Mouse (Mus musculus): ENCODE measurements around the gene Ifitm2. TPM values are rescaled to one million over a fixed set of nuclear protein-coding genes. Genes with fewer than 3 reads are reported as not detected.

Gene Ifitm2
- total and polyA plus RNA-seq, 3 experiments: 213 to 317 TPM; not detected in 1

DNA sequence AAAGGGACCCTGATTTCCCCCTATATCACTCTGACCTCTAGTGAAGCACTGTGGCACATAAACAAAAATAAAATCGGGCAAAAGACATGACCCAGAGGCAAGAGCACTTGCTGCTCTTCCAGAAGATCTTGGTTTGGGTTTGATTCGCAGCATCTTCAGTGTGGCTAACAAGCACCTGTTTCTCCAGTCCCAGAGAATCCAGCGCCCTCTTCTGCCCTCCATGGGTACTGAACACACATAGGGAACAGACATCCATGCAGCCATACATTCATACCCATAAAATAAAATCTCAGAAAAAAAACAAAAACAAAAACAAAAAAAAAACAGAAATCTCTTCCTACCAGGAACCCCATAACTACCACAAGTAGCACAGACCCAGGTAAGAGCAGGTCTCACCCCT lies 17.4 kb downstream of the Ifitm2 start:
- Histone ChIP-seq H3K4me3 (ENCODE audit: control insufficient read depth in 1 of 2, insufficient read depth in 1 of 2, low read depth in 2 of 2, low read length in 2 of 2) (no peak overlapping the region), H3K27me3 (ENCODE audit: control insufficient read depth in 1 of 2, insufficient read depth in 2 of 2, low read length in 2 of 2) (peaks cover 17% of the 10 kb centered on the region in 2 experiments), H3K9ac (ENCODE audit: control insufficient read depth, low read depth, low read length, poor library complexity, severe bottlenecking) (no peak overlapping the region), H3K9me3 (replicated peaks; ENCODE audit: insufficient read depth, low read length) (no peaks in the 10 kb centered on the region), H3K4me1 (ENCODE audit: control insufficient read depth in 1 of 2, insufficient read depth in 2 of 2, low read length in 2 of 2) (peaks cover 8 to 13% of the 10 kb centered on the region in 2 experiments), H3K27ac (ENCODE audit: control insufficient read depth, low read depth, low read length) (no peak overlapping the region), H3K79me2 (ENCODE audit: control insufficient read depth, insufficient read depth, low read length, poor library complexity) (peaks cover 1% of the 10 kb centered on the region; the same call in 1 of the 2 replicates), H3K36me3 (ENCODE audit: control insufficient read depth in 1 of 2, insufficient read depth in 2 of 2, low read length in 2 of 2) (peaks cover 0 to 8% of the 10 kb centered on the region in 2 experiments; a peak in 2 of 4 replicates)
- TF ChIP-seq ZMIZ1 (IDR thresholded peaks at IDR 0.05; ENCODE audit: low read depth, low read length): no peak
- peak; percentile 30 for TF ChIP-seq RAD21 (IDR thresholded peaks at IDR 0.05; ENCODE audit: low read depth, low read length)
- TF ChIP-seq SMC3 (IDR thresholded peaks at IDR 0.05; ENCODE audit: low read depth, low read length): peak; percentile 41
- peak; percentile 55 to 64 (median 58) for TF ChIP-seq CTCF (IDR thresholded peaks at IDR 0.05 in 2 of 3, conservative IDR thresholded peaks at IDR 0.05 in 1 of 3; ENCODE audit: control insufficient read depth in 1 of 3, insufficient read depth in 1 of 3, low read depth in 2 of 3, low read length in 3 of 3, poor library complexity in 1 of 3, severe bottlenecking in 1 of 3)
- peak; percentile 64 for DNase-seq (ENCODE audit: low read depth, low spot score)

DNA sequence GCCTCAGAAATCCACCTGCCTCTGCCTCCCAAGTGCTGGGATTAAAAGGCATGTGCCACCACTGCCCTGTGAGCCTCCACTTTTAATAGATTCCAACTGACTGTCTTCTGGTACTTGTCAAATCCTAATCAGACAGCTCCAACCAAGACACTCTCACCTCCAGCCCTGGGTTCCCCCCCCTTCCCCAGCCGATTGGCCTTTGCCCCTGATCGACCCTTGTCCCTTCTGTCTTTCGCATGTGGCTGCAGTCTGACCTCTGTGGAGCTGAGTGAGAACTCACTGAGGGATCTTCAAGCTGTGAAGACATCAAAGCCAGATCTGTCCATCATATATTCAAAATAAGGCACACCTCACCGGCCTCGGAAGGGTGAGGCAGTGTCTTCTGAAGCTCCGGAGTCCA lies 28.6 kb downstream of the Ifitm2 start:
- Histone ChIP-seq H3K4me1 (ENCODE audit: control insufficient read depth in 1 of 2, insufficient read depth in 2 of 2, low read length in 2 of 2) (no peaks in the 10 kb centered on the region), H3K4me3 (ENCODE audit: control insufficient read depth in 1 of 2, insufficient read depth in 1 of 2, low read depth in 2 of 2, low read length in 2 of 2) (no peak overlapping the region), H3K9ac (ENCODE audit: control insufficient read depth, low read depth, low read length, poor library complexity, severe bottlenecking) (no peak overlapping the region), H3K79me2 (ENCODE audit: control insufficient read depth, insufficient read depth, low read length, poor library complexity) (no peaks in the 10 kb centered on the region), H3K27ac (ENCODE audit: control insufficient read depth, low read depth, low read length) (no peak overlapping the region), H3K36me3 (ENCODE audit: control insufficient read depth in 1 of 2, insufficient read depth in 2 of 2, low read length in 2 of 2) (no peaks in the 10 kb centered on the region), H3K9me3 (replicated peaks; ENCODE audit: insufficient read depth, low read length) (no peaks in the 10 kb centered on the region), H3K27me3 (ENCODE audit: control insufficient read depth in 1 of 2, insufficient read depth in 2 of 2, low read length in 2 of 2) (peaks cover 11 to 20% of the 10 kb centered on the region in 2 experiments)
- no peak for DNase-seq (ENCODE audit: low read depth, low spot score)
- TF ChIP-seq TCF12 (IDR thresholded peaks at IDR 0.05; ENCODE audit: low read depth, low read length) (no peak), TBP (IDR thresholded peaks at IDR 0.05; ENCODE audit: low read depth, low read length) (no peak), BHLHE40 (IDR thresholded peaks at IDR 0.05; ENCODE audit: borderline replicate concordance, low read depth, low read length) (no peak), NELFE (IDR thresholded peaks at IDR 0.05; ENCODE audit: low read depth, low read length) (no peak), E2F4 (IDR thresholded peaks at IDR 0.05; ENCODE audit: borderline replicate concordance, low read depth, low read length) (no peak), USF2 (IDR thresholded peaks at IDR 0.05; ENCODE audit: borderline replicate concordance in 1 of 2, insufficient read depth in 1 of 2, low read depth in 1 of 2, low read length in 2 of 2) (no peak), MAZ (IDR thresholded peaks at IDR 0.05; ENCODE audit: low read depth, low read length) (no peak), POLR2A (IDR thresholded peaks at IDR 0.05; ENCODE audit: control insufficient read depth in 1 of 2, insufficient read depth in 1 of 2, low read depth in 1 of 2, low read length in 2 of 2, poor library complexity in 1 of 2) (no peak), JUND (IDR thresholded peaks at IDR 0.05; ENCODE audit: low read depth, low read length) (no peak), NRF1 (IDR thresholded peaks at IDR 0.05; ENCODE audit: insufficient read depth, low read depth, low read length, poor library complexity, severe bottlenecking) (no peak), ELF1 (IDR thresholded peaks at IDR 0.05; ENCODE audit: low read depth, low read length) (no peak), EP300 (IDR thresholded peaks at IDR 0.05; ENCODE audit: low read depth in 1 of 2, low read length in 2 of 2) (no peak), KAT2A (conservative IDR thresholded peaks at IDR 0.05; ENCODE audit: low read depth, low read length) (no peak), SMC3 (IDR thresholded peaks at IDR 0.05; ENCODE audit: low read depth, low read length) (no peak), GABPA (IDR thresholded peaks at IDR 0.05; ENCODE audit: low read depth, low read length) (no peak), POLR2AphosphoS2 (IDR thresholded peaks at IDR 0.05; ENCODE audit: low read length) (no peak), CTCF (IDR thresholded peaks at IDR 0.05 in 2 of 3, conservative IDR thresholded peaks at IDR 0.05 in 1 of 3; ENCODE audit: control insufficient read depth in 1 of 3, insufficient read depth in 1 of 3, low read depth in 2 of 3, low read length in 3 of 3, poor library complexity in 1 of 3, severe bottlenecking in 1 of 3) (no peak), MXI1 (IDR thresholded peaks at IDR 0.05; ENCODE audit: low read depth, low read length) (no peak)
